Mouse (Mus musculus) embryonic stem cell, embryonic (primary cell): ENCODE measurements around the gene Rab5if.

Experiments used
- CTCF ChIA-PET, 4 experiments: fragments of 300-600 bp in 2 of 4; fragments of 350-600 bp in 2 of 4; sonication (Branson Sonifier 250); formaldehyde crosslinking; loops; one replicate each; lab custom pipeline; 2022; ENCODE audit warnings: inconsistent platforms in 2 of 4; lab: Charles Lee
- POLR2A ChIA-PET, 4 experiments: fragments of 300-600 bp in 2 of 4; fragments of 350-600 bp in 2 of 4; sonication (Branson Sonifier 250); formaldehyde crosslinking; loops; one replicate each; lab custom pipeline; 2022; ENCODE audit warnings: antibody characterized with exemption in 4 of 4, inconsistent platforms in 1 of 4; lab: Charles Lee

The Rab5if gene

GRCm38 (mm10) chr2:156843331-156843730, 19.6 kb upstream of the Rab5if start:
- POLR2A ChIA-PET, result interaction anchor here in 3 of 4 experiments (0.6 to 5.9 kb wide), 16 partner anchors 8 to 401 kb away, joined by 3 to 59 read pairs (median 4); partner anchors contain the start of genes 4930518I15Rik (in 2 of the 3), Rab5if (in 2 of the 3), Dsn1 (in 1 of the 3) and Ndrg3 (in 1 of the 3)

GRCm38 (mm10) chr2:156844715-156845114, 18.2 kb upstream of the Rab5if start:
- ChIA-PET CTCF (interaction anchor here in 3 of 4 experiments (0.6 to 1.7 kb wide), 5 partner anchors 10 to 794 kb away, joined by 3 to 7 read pairs (median 5); no protein-coding TSS in a partner anchor), POLR2A (interaction anchor here in 3 of 4 experiments (0.6 to 5.9 kb wide), 10 partner anchors 10 to 162 kb away, joined by 3 to 59 read pairs (median 6); partner anchors contain the start of genes 4930518I15Rik (in 2 of the 3), Dsn1 (in 1 of the 3) and Rab5if (in 1 of the 3))

More at GRCm38 (mm10) chr2:156843331-156843730, 19.6 kb upstream of the Rab5if start:
- CTCF ChIA-PET, result interaction anchor here in 1 of 4 experiments (0.6 to 1.0 kb wide), 2 partner anchors 177 to 254 kb away, joined by 3 read pairs; no protein-coding TSS in a partner anchor

GRCm38 (mm10) chr2:156847653-156848052, 15.3 kb upstream of the Rab5if start:
- POLR2A ChIA-PET, result interaction anchor here in 3 of 4 experiments (0.5 to 5.2 kb wide), 13 partner anchors 9 to 1305 kb away, joined by 3 to 22 read pairs (median 4); partner anchors contain the start of genes 4930518I15Rik (in 3 of the 3) and Rab5if (in 3 of the 3)
- CTCF ChIA-PET, result interaction anchor here in 1 of 4 experiments (0.7 kb wide), 1 partner anchor 397 kb away, joined by 3 read pairs; no protein-coding TSS in a partner anchor

- ChIA-PET POLR2A (interaction anchor here in 3 of 4 experiments (1.1 to 5.2 kb wide), 10 partner anchors 9 to 16 kb away, joined by 3 to 22 read pairs (median 4); partner anchors contain the start of genes 4930518I15Rik (in 2 of the 3), Rab5if (in 2 of the 3) and Tgif2 (in 2 of the 3)), CTCF (interaction anchor here in 1 of 4 experiments (0.7 kb wide), 1 partner anchor 398 kb away, joined by 3 read pairs; no protein-coding TSS in a partner anchor)
Measured at GRCm38 (mm10) chr2:156848526-156849182, 14.3 kb upstream of the Rab5if start.

- POLR2A ChIA-PET, result interaction anchor here in 3 of 4 experiments (0.6 to 5.2 kb wide), 13 partner anchors 8 to 576 kb away, joined by 3 to 28 read pairs (median 8); partner anchors contain the start of genes Rab5if (in 2 of the 3) and Tgif2 (in 2 of the 3)
- CTCF ChIA-PET, result interaction anchor here in 1 of 4 experiments (0.7 kb wide), 1 partner anchor 8 kb away, joined by 3 read pairs; no protein-coding TSS in a partner anchor
Measured at GRCm38 (mm10) chr2:156850505-156850904, 12.4 kb upstream of the Rab5if start.

GRCm38 (mm10) chr2:156853584-156853983, 9.3 kb upstream of the Rab5if start:
- CTCF ChIA-PET, result interaction anchor here in 1 of 4 experiments (0.9 to 1.3 kb wide), 2 partner anchors 12 to 43 kb away, joined by 3 read pairs; no protein-coding TSS in a partner anchor
- POLR2A ChIA-PET, result interaction anchor here in 3 of 4 experiments (1.0 to 1.3 kb wide), 5 partner anchors 9 to 14 kb away, joined by 3 to 7 read pairs (median 6); partner anchors contain the start of genes Rab5if (in 2 of the 3) and Tgif2 (in 1 of the 3)

- ChIA-PET POLR2A (interaction anchor here in 3 of 4 experiments (0.8 to 1.3 kb wide), 8 partner anchors 9 to 14 kb away, joined by 3 to 7 read pairs (median 4); partner anchors contain the start of genes Rab5if (in 2 of the 3) and Tgif2 (in 1 of the 3)), CTCF (interaction anchor here in 3 of 4 experiments (0.5 to 1.3 kb wide), 11 partner anchors 8 to 242 kb away, joined by 3 to 9 read pairs (median 3); partner anchors contain the start of gene Rab5if (in 2 of the 3))
Measured at GRCm38 (mm10) chr2:156853999-156854771, 8.7 kb upstream of the Rab5if start.

- POLR2A ChIA-PET, result interaction anchor here in 3 of 4 experiments (1.0 to 3.7 kb wide), 6 partner anchors 8 to 31 kb away, joined by 3 to 24 read pairs (median 6); partner anchors contain the start of genes Sla2 (in 1 of the 3) and Tgif2 (in 1 of the 3)
- CTCF ChIA-PET, result no interaction called here
Measured at GRCm38 (mm10) chr2:156856311-156856710, 6.6 kb upstream of the Rab5if start.

GRCm38 (mm10) chr2:156857385-156857791, 5.5 kb upstream of the Rab5if start:
- POLR2A ChIA-PET, result interaction anchor here in 3 of 4 experiments (0.6 to 4.3 kb wide), 18 partner anchors 8 to 561 kb away, joined by 3 to 28 read pairs (median 4); partner anchors contain the start of genes Sla2 (in 1 of the 3) and Tgif2 (in 1 of the 3)
- CTCF ChIA-PET, result interaction anchor here in 1 of 4 experiments (0.6 to 0.8 kb wide), 3 partner anchors 11 to 127 kb away, joined by 3 read pairs; no protein-coding TSS in a partner anchor

GRCm38 (mm10) chr2:156857835-156858234, 5.1 kb upstream of the Rab5if start, which contains the start of gene 4930518I15Rik:
TSS of gene 4930518I15Rik (minus strand) at chr2:156857946.
- ChIA-PET CTCF (interaction anchor here in 2 of 4 experiments (0.6 to 1.0 kb wide), 4 partner anchors 11 to 128 kb away, joined by 3 to 4 read pairs (median 3); no protein-coding TSS in a partner anchor), POLR2A (interaction anchor here in 3 of 4 experiments (0.7 to 4.3 kb wide), 18 partner anchors 8 to 561 kb away, joined by 3 to 28 read pairs (median 4); partner anchors contain the start of genes Tgif2 (in 2 of the 3) and Sla2 (in 1 of the 3))

- CTCF ChIA-PET, result interaction anchor here in 1 of 4 experiments (1.0 kb wide), 1 partner anchor 49 kb away, joined by 4 read pairs; no protein-coding TSS in a partner anchor
- POLR2A ChIA-PET, result interaction anchor here in 3 of 4 experiments (0.6 to 4.3 kb wide), 14 partner anchors 8 to 56 kb away, joined by 3 to 28 read pairs (median 4); partner anchors contain the start of gene Tgif2 (in 2 of the 3)
Measured at GRCm38 (mm10) chr2:156858671-156859070, 4.3 kb upstream of the Rab5if start.

- CTCF ChIA-PET, result interaction anchor here in 3 of 4 experiments (0.5 to 2.1 kb wide), 18 partner anchors 9 to 302 kb away, joined by 3 to 15 read pairs (median 4); partner anchors contain the start of gene Tgif2 (in 2 of the 3)
- POLR2A ChIA-PET, result interaction anchor here (0.6 to 4.3 kb wide), 41 partner anchors 8 to 705 kb away, joined by 3 to 59 read pairs (median 4); partner anchors contain the start of genes Tgif2 (in 3 of the 4), Rbl1 (in 2 of the 4), Dsn1 (in 1 of the 4) and Samhd1 (in 1 of the 4)
Measured at GRCm38 (mm10) chr2:156862041-156862717, 749 bp upstream of the Rab5if start.

- ChIA-PET CTCF (interaction anchor here (0.5 to 2.1 kb wide), 25 partner anchors 7 to 416 kb away, joined by 3 to 18 read pairs (median 4); partner anchors contain the start of gene Tgif2 (in 3 of the 4)), POLR2A (interaction anchor here (0.6 to 4.3 kb wide), 43 partner anchors 8 to 703 kb away, joined by 3 to 59 read pairs (median 4); partner anchors contain the start of genes Tgif2 (in 3 of the 4), Rbl1 (in 2 of the 4), Dsn1 (in 1 of the 4) and Samhd1 (in 1 of the 4))
Measured at GRCm38 (mm10) chr2:156863487-156864160, 696 bp downstream of the Rab5if start.

GRCm38 (mm10) chr2:156864481-156864880, 1.6 kb downstream of the Rab5if start:
- POLR2A ChIA-PET, result interaction anchor here in 2 of 4 experiments (1.2 to 4.3 kb wide), 6 partner anchors 15 to 219 kb away, joined by 3 to 59 read pairs (median 7); partner anchors contain the start of gene Tgif2 (in 1 of the 2)
- CTCF ChIA-PET, result interaction anchor here in 1 of 4 experiments (0.6 kb wide), 1 partner anchor 10 kb away, joined by 3 read pairs; no protein-coding TSS in a partner anchor
